Mouse (Mus musculus): ENCODE data around the gene Adamtsl2. TPM values are rescaled to one million over a fixed set of nuclear protein-coding genes. Genes with fewer than 3 reads are reported as not detected.

The Adamtsl2 gene
- polyA plus RNA-seq, 1 experiment, result not detected

GRCm38 (mm10) chr2:27042131-27042844 lies 36.9 kb upstream of the Adamtsl2 start:
- Histone ChIP-seq H3K36me3 (ENCODE audit: control insufficient read depth, insufficient read depth, low read length, poor library complexity, severe bottlenecking) (no peaks in the 10 kb centered on the region), H3K9ac (ENCODE audit: low read depth, poor library complexity, severe bottlenecking) (no peak overlapping the region), H3K4me3 (ENCODE audit: low read depth, low read length) (no peak overlapping the region), H3K27ac (ENCODE audit: insufficient read depth, low read length) (no peak overlapping the region), H3K27me3 (ENCODE audit: control insufficient read depth, insufficient read depth, low read length, poor library complexity, severe bottlenecking) (no peaks in the 10 kb centered on the region), H3K4me1 (ENCODE audit: control insufficient read depth, insufficient read depth, low read length) (no peaks in the 10 kb centered on the region), H3K9me3 (replicated peaks; ENCODE audit: control insufficient read depth, insufficient read depth, low read length, poor library complexity, severe bottlenecking) (no peaks in the 10 kb centered on the region)
- TF ChIP-seq POLR2A (IDR thresholded peaks at IDR 0.05; ENCODE audit: insufficient read depth, low read length) (no peak), CTCF (IDR thresholded peaks at IDR 0.05; ENCODE audit: low read depth, low read length) (no peak), EP300 (IDR thresholded peaks at IDR 0.05; ENCODE audit: insufficient read depth, low read depth, low read length) (no peak)

DNA sequence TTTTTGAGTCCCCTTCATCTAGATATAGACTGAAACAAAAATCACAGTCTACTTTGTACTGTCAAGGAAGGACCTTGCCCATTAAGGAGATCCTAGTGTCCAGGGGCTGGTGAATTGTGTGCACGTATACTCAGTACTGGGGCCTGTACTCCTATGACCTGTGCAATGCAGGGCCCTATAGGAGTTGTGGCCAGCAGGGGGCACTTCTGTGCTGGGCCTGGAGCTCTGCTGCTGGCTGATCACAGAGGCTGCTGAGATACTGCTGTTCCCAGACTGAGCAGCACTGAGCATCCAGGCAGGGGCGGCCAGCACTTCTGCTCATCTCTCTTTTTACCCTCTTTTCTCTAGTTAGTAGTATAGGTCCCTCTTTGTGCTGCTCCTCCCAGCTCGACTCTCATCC lies 35.7 kb upstream of the Adamtsl2 start:
- TF ChIP-seq EP300 (IDR thresholded peaks at IDR 0.05; ENCODE audit: insufficient read depth, low read depth, low read length) (no peak), CTCF (IDR thresholded peaks at IDR 0.05; ENCODE audit: low read depth, low read length) (peak; percentile 83), POLR2A (IDR thresholded peaks at IDR 0.05; ENCODE audit: insufficient read depth, low read length) (no peak)
- no peaks in the 10 kb centered on the region for H3K36me3 ChIP-seq (ENCODE audit: control insufficient read depth, insufficient read depth, low read length, poor library complexity, severe bottlenecking)
- no peaks in the 10 kb centered on the region for H3K27me3 ChIP-seq (ENCODE audit: control insufficient read depth, insufficient read depth, low read length, poor library complexity, severe bottlenecking)
- no peak overlapping the region for H3K9ac ChIP-seq (ENCODE audit: low read depth, poor library complexity, severe bottlenecking)
- no peak overlapping the region for H3K4me3 ChIP-seq (ENCODE audit: low read depth, low read length)
- no peaks in the 10 kb centered on the region for H3K4me1 ChIP-seq (ENCODE audit: control insufficient read depth, insufficient read depth, low read length)
- no peak overlapping the region for H3K27ac ChIP-seq (ENCODE audit: insufficient read depth, low read length)
- no peaks in the 10 kb centered on the region for H3K9me3 ChIP-seq (replicated peaks; ENCODE audit: control insufficient read depth, insufficient read depth, low read length, poor library complexity, severe bottlenecking)

DNA sequence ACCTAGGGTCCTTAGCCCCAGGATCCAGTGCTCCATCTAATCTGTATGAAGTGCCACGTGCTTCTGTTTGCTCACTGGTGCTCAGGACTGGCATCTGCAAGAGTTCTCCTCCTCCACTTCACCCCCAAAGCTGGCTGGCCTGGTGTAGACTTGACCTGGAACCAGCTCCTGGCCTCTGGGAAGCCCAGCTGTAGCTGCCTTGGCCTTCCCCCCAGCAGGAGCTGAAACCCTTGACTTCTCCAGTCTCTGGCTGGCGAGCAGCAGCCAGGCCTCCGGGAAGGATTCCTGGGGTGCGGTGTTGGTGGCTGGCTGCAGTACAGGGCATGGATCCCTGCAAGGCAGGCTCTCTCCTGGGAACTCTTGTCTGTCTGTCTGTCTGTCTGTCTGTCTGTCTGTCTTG lies 35.0 kb upstream of the Adamtsl2 start:
- no peaks in the 10 kb centered on the region for H3K36me3 ChIP-seq (ENCODE audit: control insufficient read depth, insufficient read depth, low read length, poor library complexity, severe bottlenecking)
- no peaks in the 10 kb centered on the region for H3K4me1 ChIP-seq (ENCODE audit: control insufficient read depth, insufficient read depth, low read length)
- H3K9ac ChIP-seq (ENCODE audit: low read depth, poor library complexity, severe bottlenecking), result no peak overlapping the region
- no peak for TF ChIP-seq CTCF (IDR thresholded peaks at IDR 0.05; ENCODE audit: low read depth, low read length)
- TF ChIP-seq POLR2A (IDR thresholded peaks at IDR 0.05; ENCODE audit: insufficient read depth, low read length), result no peak
- TF ChIP-seq EP300 (IDR thresholded peaks at IDR 0.05; ENCODE audit: insufficient read depth, low read depth, low read length), result no peak
- H3K9me3 ChIP-seq (replicated peaks; ENCODE audit: control insufficient read depth, insufficient read depth, low read length, poor library complexity, severe bottlenecking), result no peaks in the 10 kb centered on the region
- H3K4me3 ChIP-seq (ENCODE audit: low read depth, low read length), result no peak overlapping the region
- H3K27me3 ChIP-seq (ENCODE audit: control insufficient read depth, insufficient read depth, low read length, poor library complexity, severe bottlenecking), result no peaks in the 10 kb centered on the region
- no peak overlapping the region for H3K27ac ChIP-seq (ENCODE audit: insufficient read depth, low read length)

- no peak for TF ChIP-seq EP300 (IDR thresholded peaks at IDR 0.05; ENCODE audit: insufficient read depth, low read depth, low read length)
- no peak overlapping the region for H3K4me3 ChIP-seq (ENCODE audit: low read depth, low read length)
- H3K27ac ChIP-seq (ENCODE audit: insufficient read depth, low read length), result no peak overlapping the region
- H3K4me1 ChIP-seq (ENCODE audit: control insufficient read depth, insufficient read depth, low read length), result no peaks in the 10 kb centered on the region
- no peak overlapping the region for H3K9ac ChIP-seq (ENCODE audit: low read depth, poor library complexity, severe bottlenecking)
- H3K9me3 ChIP-seq (replicated peaks; ENCODE audit: control insufficient read depth, insufficient read depth, low read length, poor library complexity, severe bottlenecking), result no peaks in the 10 kb centered on the region
- H3K27me3 ChIP-seq (ENCODE audit: control insufficient read depth, insufficient read depth, low read length, poor library complexity, severe bottlenecking), result no peaks in the 10 kb centered on the region
- H3K36me3 ChIP-seq (ENCODE audit: control insufficient read depth, insufficient read depth, low read length, poor library complexity, severe bottlenecking), result no peaks in the 10 kb centered on the region
These were observed 34.5 kb upstream of the Adamtsl2 start for GRCm38 (mm10) chr2:27044641-27045040.

DNA sequence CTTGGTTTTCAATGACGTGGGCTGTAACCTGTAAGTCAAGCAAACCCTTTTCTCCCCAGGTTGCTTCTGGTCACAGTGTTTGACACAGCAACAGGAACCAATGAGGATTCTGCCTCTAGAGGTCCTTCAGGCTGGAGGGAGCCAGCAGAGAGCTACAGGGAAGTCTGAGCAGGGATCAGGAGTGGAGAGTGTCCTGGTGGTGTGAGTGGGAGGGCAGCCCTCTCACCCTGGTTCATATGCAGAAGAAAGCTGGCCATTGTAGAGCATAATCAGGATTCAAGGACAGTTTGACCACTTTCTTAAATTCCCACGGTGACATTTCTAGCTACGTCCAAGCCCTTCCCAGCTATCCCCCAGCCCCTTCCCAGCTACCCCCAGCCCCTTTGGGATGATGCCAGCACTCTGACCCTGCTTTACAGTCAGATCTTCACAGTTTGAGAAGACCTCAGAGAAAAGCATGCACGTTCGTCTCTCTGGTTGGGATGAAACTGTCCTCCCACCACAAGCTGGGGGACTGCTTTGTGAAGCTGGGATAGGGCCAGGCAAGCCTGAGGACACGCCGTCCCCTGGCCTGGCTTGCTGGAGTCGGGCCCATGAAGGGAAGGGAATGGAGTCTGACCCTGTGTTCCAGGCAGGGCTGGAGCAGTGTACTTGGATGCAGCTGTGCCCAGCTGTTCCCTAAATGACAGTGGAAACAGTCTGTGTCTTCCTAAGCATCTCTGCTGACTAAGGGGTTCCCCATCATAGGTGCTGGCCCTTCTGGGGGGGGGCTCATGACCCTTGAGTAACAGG lies 33.0 kb upstream of the Adamtsl2 start:
- Histone ChIP-seq H3K9me3 (replicated peaks; ENCODE audit: control insufficient read depth, insufficient read depth, low read length, poor library complexity, severe bottlenecking) (no peaks in the 10 kb centered on the region), H3K9ac (ENCODE audit: low read depth, poor library complexity, severe bottlenecking) (no peak overlapping the region), H3K27ac (ENCODE audit: insufficient read depth, low read length) (no peak overlapping the region), H3K27me3 (ENCODE audit: control insufficient read depth, insufficient read depth, low read length, poor library complexity, severe bottlenecking) (no peaks in the 10 kb centered on the region), H3K36me3 (ENCODE audit: control insufficient read depth, insufficient read depth, low read length, poor library complexity, severe bottlenecking) (no peaks in the 10 kb centered on the region), H3K4me1 (ENCODE audit: control insufficient read depth, insufficient read depth, low read length) (no peaks in the 10 kb centered on the region), H3K4me3 (ENCODE audit: low read depth, low read length) (no peak overlapping the region)
- TF ChIP-seq POLR2A (IDR thresholded peaks at IDR 0.05; ENCODE audit: insufficient read depth, low read length) (no peak), CTCF (IDR thresholded peaks at IDR 0.05; ENCODE audit: low read depth, low read length) (no peak), EP300 (IDR thresholded peaks at IDR 0.05; ENCODE audit: insufficient read depth, low read depth, low read length) (no peak)

DNA sequence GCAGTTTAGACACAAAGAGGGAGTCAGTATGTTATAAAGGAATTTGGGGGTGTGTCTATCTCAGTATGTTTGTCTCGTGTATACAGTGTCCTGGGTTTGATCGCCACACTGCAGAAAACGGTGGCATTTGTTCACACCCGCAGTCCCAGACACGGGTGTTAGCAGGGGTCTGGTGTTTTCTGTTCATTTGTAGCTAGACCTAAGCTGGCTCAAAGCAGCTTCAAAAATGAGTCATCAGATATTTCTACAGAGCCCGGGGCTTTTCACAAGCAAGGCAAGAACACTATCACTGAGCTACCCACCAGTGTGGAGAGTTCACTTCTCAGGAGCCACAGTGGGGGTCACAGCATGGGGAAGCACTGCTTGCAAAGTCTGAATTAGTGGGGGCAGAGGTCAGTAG lies 29.8 kb upstream of the Adamtsl2 start:
- Histone ChIP-seq H3K27me3 (ENCODE audit: control insufficient read depth, insufficient read depth, low read length, poor library complexity, severe bottlenecking) (no peaks in the 10 kb centered on the region), H3K36me3 (ENCODE audit: control insufficient read depth, insufficient read depth, low read length, poor library complexity, severe bottlenecking) (no peaks in the 10 kb centered on the region), H3K9me3 (replicated peaks; ENCODE audit: control insufficient read depth, insufficient read depth, low read length, poor library complexity, severe bottlenecking) (no peaks in the 10 kb centered on the region), H3K4me3 (ENCODE audit: low read depth, low read length) (no peak overlapping the region), H3K9ac (ENCODE audit: low read depth, poor library complexity, severe bottlenecking) (no peak overlapping the region), H3K27ac (ENCODE audit: insufficient read depth, low read length) (no peak overlapping the region), H3K4me1 (ENCODE audit: control insufficient read depth, insufficient read depth, low read length) (no peaks in the 10 kb centered on the region)
- no peak for TF ChIP-seq EP300 (IDR thresholded peaks at IDR 0.05; ENCODE audit: insufficient read depth, low read depth, low read length)
- TF ChIP-seq CTCF (IDR thresholded peaks at IDR 0.05; ENCODE audit: low read depth, low read length), result no peak
- no peak for TF ChIP-seq POLR2A (IDR thresholded peaks at IDR 0.05; ENCODE audit: insufficient read depth, low read length)
